Mouse (Mus musculus): ENCODE measurements around the gene Slc8a2. TPM values are rescaled to one million over a fixed set of nuclear protein-coding genes. Genes with fewer than 3 reads are reported as not detected.
A peak's percentile ranks its signal among the peaks of the same experiment; 100 is the strongest.

Gene Slc8a2
- polyA plus RNA-seq, 1 experiment from 2014 or later: 0.25 TPM

DNA sequence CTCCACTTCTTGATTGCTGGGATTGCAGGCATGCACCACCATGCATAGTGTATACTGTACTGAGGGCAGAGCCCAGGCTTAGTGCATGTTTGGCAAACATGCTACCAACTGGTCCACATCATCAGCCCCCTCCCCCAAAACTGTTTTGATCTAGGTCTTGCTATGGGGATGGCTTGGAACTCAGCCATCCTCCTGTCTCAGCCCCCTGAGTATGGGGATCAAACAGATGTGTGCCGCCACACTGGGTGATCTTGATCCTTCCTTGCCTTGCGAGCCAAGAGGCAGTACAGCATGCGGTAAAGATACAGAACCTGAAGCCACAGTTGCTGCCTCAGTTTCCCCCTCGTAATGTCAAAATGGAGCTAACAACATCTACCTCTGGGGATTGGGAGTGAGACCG, 727 bp upstream of the Slc8a2 start:
- no peaks in the 10 kb centered on the region for H3K9me3 ChIP-seq (replicated peaks)
- H3K27ac ChIP-seq (replicated peaks): no peak overlapping the region
- no peak for ATAC-seq (ENCODE audit: insufficient number of reproducible peaks, low FRiP score, low TSS enrichment, low read depth)
- H3K4me1 ChIP-seq: peaks cover 33% of the 10 kb centered on the region
- H3K27me3 ChIP-seq: no peaks in the 10 kb centered on the region
- WGBS: 56% methylated on average over 5 of the region's 5 CpGs
- H3K36me3 ChIP-seq: peaks cover 15% of the 10 kb centered on the region
- H3K4me2 ChIP-seq (replicated peaks): peak overlapping the region; percentile 83; the same call in 1 of the 2 replicates
- H3K4me3 ChIP-seq (replicated peaks): peak overlapping the region; percentile 58; the same call in 1 of the 2 replicates
- H3K9ac ChIP-seq: no peak overlapping the region

DNA sequence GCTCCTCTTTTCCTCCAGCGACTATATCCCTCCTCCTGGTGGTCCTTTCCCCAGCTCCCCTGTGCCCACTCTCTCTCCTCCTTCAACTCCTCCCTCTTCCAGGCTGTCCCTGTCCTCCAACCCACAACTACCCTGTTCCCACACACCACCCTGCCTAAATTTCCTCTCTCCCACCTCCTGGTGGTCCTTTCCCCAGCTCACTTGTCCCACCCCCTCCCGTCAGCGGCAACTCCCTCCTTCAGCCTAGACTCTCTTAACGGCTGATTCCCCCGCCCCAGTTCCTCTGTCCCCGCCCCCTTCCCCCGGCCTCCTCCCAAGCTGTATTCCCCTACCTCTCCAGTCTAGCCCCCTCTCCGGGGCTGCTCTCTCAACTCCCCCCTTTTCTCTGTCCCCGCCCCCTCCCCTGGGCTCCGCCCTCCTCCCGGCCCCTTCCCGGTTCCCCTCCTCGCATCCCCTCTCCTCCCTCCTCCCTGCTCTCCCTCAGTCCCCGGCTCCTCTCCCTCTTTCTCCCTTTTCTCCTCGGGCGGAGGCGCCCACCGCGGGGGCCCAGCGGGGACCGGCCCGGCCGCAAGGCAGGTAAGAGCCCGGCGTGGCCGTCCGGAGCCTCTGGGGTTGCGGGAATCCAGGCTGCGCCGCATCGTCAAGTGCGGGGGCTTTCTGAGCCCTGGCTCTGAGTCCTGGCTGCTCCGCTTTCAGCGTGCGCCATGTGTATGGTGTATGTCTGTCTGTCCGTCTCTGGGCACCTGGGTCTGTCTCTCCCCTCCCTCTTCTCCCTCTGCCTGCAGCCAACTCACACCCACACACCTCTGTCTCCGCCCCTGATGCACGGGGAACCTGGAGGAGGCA, 443 bp downstream of the Slc8a2 start:
- peak; percentile 87 for ATAC-seq (ENCODE audit: insufficient number of reproducible peaks, low FRiP score, low TSS enrichment, low read depth)
- peak overlapping the region; percentile 83 for H3K4me2 ChIP-seq (replicated peaks)
- WGBS: 2% methylated on average over 33 of the region's 38 CpGs
- H3K27ac ChIP-seq (replicated peaks): peak overlapping the region; percentile 72; the same call in 1 of the 2 replicates
- H3K9me3 ChIP-seq (replicated peaks): no peaks in the 10 kb centered on the region
- H3K27me3 ChIP-seq: no peaks in the 10 kb centered on the region
- H3K36me3 ChIP-seq: peaks cover 15% of the 10 kb centered on the region
- peak overlapping the region; percentile 53 for H3K9ac ChIP-seq
- peak overlapping the region; percentile 58 for H3K4me3 ChIP-seq (replicated peaks)
- peaks cover 33% of the 10 kb centered on the region for H3K4me1 ChIP-seq

GRCm38 (mm10) chr7:16130956-16131634, 1.5 kb downstream of the Slc8a2 start:
- Histone ChIP-seq H3K4me1 (peaks cover 33% of the 10 kb centered on the region), H3K9me3 (replicated peaks) (no peaks in the 10 kb centered on the region), H3K4me2 (replicated peaks) (peak overlapping the region; percentile 83), H3K36me3 (peaks cover 6% of the 10 kb centered on the region), H3K27ac (replicated peaks) (no peak overlapping the region), H3K4me3 (replicated peaks) (peak overlapping the region; percentile 58), H3K9ac (no peak overlapping the region), H3K27me3 (no peaks in the 10 kb centered on the region)
- 35% methylated on average over 13 of the region's 13 CpGs for WGBS
- ATAC-seq (ENCODE audit: insufficient number of reproducible peaks, low FRiP score, low TSS enrichment, low read depth): no peak

DNA sequence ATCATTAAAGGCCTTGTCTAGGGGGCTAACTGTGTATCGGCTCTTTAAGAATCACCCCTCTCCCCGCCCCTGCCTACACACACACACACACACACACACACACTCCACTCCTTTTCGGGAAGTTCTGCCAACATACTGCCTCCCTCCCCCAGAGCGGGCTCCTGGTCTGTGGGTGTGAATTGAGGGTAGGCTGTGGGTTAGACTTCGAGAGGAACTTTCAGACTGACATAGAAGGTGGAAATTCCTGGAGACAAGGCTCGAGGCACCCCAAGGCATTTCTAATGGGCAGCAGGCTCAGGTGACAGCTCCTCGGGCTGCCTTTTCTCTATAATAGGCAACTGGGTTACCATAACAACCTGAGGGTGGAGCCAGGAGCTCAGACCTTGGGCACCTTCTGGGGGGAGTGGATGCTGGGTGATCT, 2.5 kb downstream of the Slc8a2 start:
- no peak overlapping the region for H3K4me3 ChIP-seq (replicated peaks)
- no peaks in the 10 kb centered on the region for H3K27me3 ChIP-seq
- no peaks in the 10 kb centered on the region for H3K9me3 ChIP-seq (replicated peaks)
- no peak overlapping the region for H3K27ac ChIP-seq (replicated peaks)
- no peak overlapping the region for H3K4me2 ChIP-seq (replicated peaks)
- no peaks in the 10 kb centered on the region for H3K36me3 ChIP-seq
- 8% methylated on average over 7 of the region's 7 CpGs for WGBS
- ATAC-seq (ENCODE audit: insufficient number of reproducible peaks, low FRiP score, low TSS enrichment, low read depth): no peak
- no peak overlapping the region for H3K9ac ChIP-seq
- H3K4me1 ChIP-seq: peaks cover 33% of the 10 kb centered on the region

- no peak overlapping the region for H3K4me2 ChIP-seq (replicated peaks)
- H3K27ac ChIP-seq (replicated peaks): no peak overlapping the region
- H3K9me3 ChIP-seq (replicated peaks): no peaks in the 10 kb centered on the region
- H3K9ac ChIP-seq: no peak overlapping the region
- H3K36me3 ChIP-seq: no peaks in the 10 kb centered on the region
- ATAC-seq (ENCODE audit: insufficient number of reproducible peaks, low FRiP score, low TSS enrichment, low read depth): no peak
- H3K4me1 ChIP-seq: peaks cover 33% of the 10 kb centered on the region
- no peak overlapping the region for H3K4me3 ChIP-seq (replicated peaks)
- no peaks in the 10 kb centered on the region for H3K27me3 ChIP-seq
- WGBS: 57% methylated on average over 3 of the region's 3 CpGs
These were observed 3.3 kb downstream of the Slc8a2 start for GRCm38 (mm10) chr7:16132926-16133325.

GRCm38 (mm10) chr7:16133691-16134090, 4.1 kb downstream of the Slc8a2 start:
- 93% methylated on average over 9 of the region's 9 CpGs for WGBS
- ATAC-seq (ENCODE audit: insufficient number of reproducible peaks, low FRiP score, low TSS enrichment, low read depth): no peak
- H3K27me3 ChIP-seq: no peaks in the 10 kb centered on the region
- peaks cover 33% of the 10 kb centered on the region for H3K4me1 ChIP-seq
- no peaks in the 10 kb centered on the region for H3K36me3 ChIP-seq
- no peak overlapping the region for H3K9ac ChIP-seq
- H3K9me3 ChIP-seq (replicated peaks): no peaks in the 10 kb centered on the region
- no peak overlapping the region for H3K4me3 ChIP-seq (replicated peaks)
- H3K4me2 ChIP-seq (replicated peaks): no peak overlapping the region
- no peak overlapping the region for H3K27ac ChIP-seq (replicated peaks)

DNA sequence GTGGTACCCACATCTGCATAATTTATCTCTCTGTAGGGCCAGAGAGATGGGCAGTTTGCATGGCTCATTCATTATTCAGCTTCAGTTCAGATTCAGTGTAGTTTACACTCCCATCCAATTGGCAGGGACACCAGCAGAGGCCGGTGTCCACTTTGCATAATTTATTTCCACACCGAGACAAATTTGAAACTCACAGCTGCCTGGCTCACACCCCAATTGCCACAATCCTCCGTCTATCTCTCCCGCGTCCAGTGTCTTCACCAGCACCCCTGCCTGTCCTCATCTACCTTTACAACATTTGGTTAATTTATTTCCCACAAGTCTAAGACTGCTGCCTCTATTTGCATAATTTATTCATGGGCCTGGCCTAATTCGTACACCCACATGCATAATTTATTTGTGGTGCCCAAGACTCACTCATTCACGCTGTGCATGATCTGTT, 5.3 kb downstream of the Slc8a2 start:
- H3K36me3 ChIP-seq: no peaks in the 10 kb centered on the region
- no peak for ATAC-seq (ENCODE audit: insufficient number of reproducible peaks, low FRiP score, low TSS enrichment, low read depth)
- H3K27me3 ChIP-seq: no peaks in the 10 kb centered on the region
- H3K4me3 ChIP-seq (replicated peaks): no peak overlapping the region
- no peak overlapping the region for H3K27ac ChIP-seq (replicated peaks)
- no peak overlapping the region for H3K9ac ChIP-seq
- WGBS: 64% methylated on average over 7 of the region's 7 CpGs
- no peak overlapping the region for H3K4me2 ChIP-seq (replicated peaks)
- peaks cover 22% of the 10 kb centered on the region for H3K4me1 ChIP-seq
- H3K9me3 ChIP-seq (replicated peaks): no peaks in the 10 kb centered on the region

DNA sequence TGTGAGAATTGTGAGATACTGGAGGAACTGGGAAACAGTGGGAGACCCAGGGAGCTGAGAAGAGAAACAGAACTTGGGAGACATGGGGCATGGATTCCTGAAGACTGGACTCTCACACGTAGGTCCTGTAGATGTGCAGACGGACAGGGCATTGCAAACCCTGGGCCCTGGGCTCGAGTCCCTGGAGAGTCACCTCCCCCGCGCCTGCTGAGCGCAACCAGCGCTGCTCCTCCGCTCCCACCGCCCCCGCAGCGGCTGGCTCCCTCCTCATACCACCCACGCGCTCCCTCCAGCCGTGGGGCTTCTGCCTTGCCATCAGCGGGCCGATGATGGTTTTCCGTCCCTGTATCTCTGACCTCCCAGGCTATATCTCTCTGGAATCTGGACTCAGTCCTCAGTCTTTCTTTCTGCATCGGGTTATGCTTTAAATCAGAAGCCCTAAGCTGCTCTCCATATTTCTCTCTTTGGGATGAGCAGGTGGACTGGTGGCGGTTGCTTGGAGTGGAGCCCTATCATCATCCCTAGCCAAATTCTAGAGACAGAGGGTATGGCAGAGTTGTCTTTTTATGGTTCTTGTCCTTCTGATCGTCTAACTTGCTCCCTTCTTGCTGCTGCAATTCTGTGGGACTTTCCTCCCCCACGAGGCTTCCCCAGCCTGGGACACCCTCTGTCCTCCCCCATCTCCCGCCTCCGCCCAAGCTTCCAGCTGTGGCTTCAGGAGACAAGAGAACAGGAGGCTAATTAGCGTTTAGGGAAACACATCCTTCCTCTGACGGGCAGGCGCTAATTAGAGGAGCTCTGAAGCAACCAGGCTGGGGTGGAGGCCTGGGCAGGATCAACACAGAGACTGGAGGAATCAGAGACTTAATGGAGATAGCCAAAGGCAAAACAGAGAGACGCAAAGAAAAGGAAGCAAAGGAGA, 17.1 kb downstream of the Slc8a2 start:
- no peak overlapping the region for H3K9ac ChIP-seq
- H3K4me3 ChIP-seq (replicated peaks): no peak overlapping the region
- 0 out of 2 replicates have a peak, but pooled peaks cover 4% of the 10 kb centered on the region for H3K4me1 ChIP-seq
- ATAC-seq (ENCODE audit: insufficient number of reproducible peaks, low FRiP score, low TSS enrichment, low read depth): no peak
- 28% methylated on average over 27 of the region's 27 CpGs for WGBS
- H3K27me3 ChIP-seq: no peaks in the 10 kb centered on the region
- no peak overlapping the region for H3K27ac ChIP-seq (replicated peaks)
- no peaks in the 10 kb centered on the region for H3K36me3 ChIP-seq
- no peak overlapping the region for H3K4me2 ChIP-seq (replicated peaks)
- H3K9me3 ChIP-seq (replicated peaks): no peaks in the 10 kb centered on the region

- H3K4me3 ChIP-seq (replicated peaks): no peak overlapping the region
- no peaks in the 10 kb centered on the region for H3K9me3 ChIP-seq (replicated peaks)
- WGBS: 9% methylated on average over 15 of the region's 15 CpGs
- H3K27ac ChIP-seq (replicated peaks): no peak overlapping the region
- no peaks in the 10 kb centered on the region for H3K27me3 ChIP-seq
- no peak overlapping the region for H3K9ac ChIP-seq
- no peak for ATAC-seq (ENCODE audit: insufficient number of reproducible peaks, low FRiP score, low TSS enrichment, low read depth)
- no peaks in the 10 kb centered on the region for H3K36me3 ChIP-seq
- 0 out of 2 replicates have a peak, but pooled peaks cover 4% of the 10 kb centered on the region for H3K4me1 ChIP-seq
- H3K4me2 ChIP-seq (replicated peaks): no peak overlapping the region
These were observed 18.0 kb downstream of the Slc8a2 start for GRCm38 (mm10) chr7:16147643-16148042.

DNA sequence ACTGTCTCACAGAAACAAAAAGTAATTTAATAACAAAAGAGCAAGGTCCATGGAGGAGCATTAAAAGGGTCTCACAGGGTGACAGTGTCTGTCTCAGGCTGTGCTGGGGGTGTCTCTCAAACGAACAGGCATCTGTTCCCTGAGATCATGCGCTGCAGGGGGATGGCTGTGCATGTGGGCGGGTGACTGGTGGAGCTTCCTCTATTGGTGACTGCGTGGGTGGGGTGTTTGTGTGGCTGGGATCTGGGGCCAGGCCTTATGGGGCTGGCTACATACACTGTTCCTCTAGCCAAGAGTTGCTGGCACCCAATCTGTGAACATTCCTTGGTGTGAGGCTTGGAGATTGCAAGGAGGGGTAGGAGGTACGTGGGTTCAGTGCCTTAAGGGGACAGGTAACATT, 19.6 kb downstream of the Slc8a2 start:
- Histone ChIP-seq H3K36me3 (no peaks in the 10 kb centered on the region), H3K9me3 (replicated peaks) (no peaks in the 10 kb centered on the region), H3K27me3 (no peaks in the 10 kb centered on the region), H3K9ac (no peak overlapping the region), H3K27ac (replicated peaks) (no peak overlapping the region), H3K4me1 (0 out of 2 replicates have a peak, but pooled peaks cover 4% of the 10 kb centered on the region), H3K4me3 (replicated peaks) (no peak overlapping the region), H3K4me2 (replicated peaks) (no peak overlapping the region)
- no peak for ATAC-seq (ENCODE audit: insufficient number of reproducible peaks, low FRiP score, low TSS enrichment, low read depth)
- WGBS: 60% methylated on average over 5 of the region's 5 CpGs
